Mouse (Mus musculus): Measurements from ENCODE around the gene Speer4c. TPM values are rescaled to one million over a fixed set of nuclear protein-coding genes. Genes with fewer than 3 reads are reported as not detected.
"Not testable (repeated sequence)": the region's sequence is repeated elsewhere in the genome, so short reads cannot be mapped to it uniquely, and the experiment has no call there.

Gene Speer4c
- polyA plus RNA-seq, 1 experiment from 2014 or later: not detected

- not testable (repeated sequence) for H3K27ac ChIP-seq, H3K9ac ChIP-seq, H3K9me3 ChIP-seq, H3K4me2 ChIP-seq, H3K4me1 ChIP-seq, H3K36me3 ChIP-seq, H3K27me3 ChIP-seq, H3K4me3 ChIP-seq
- WGBS: 66% methylated on average over 13 of the region's 13 CpGs
- ATAC-seq (ENCODE audit: insufficient number of reproducible peaks, low FRiP score, low TSS enrichment, low read depth): peak; percentile 88
Measured at GRCm38 (mm10) chr5:15679980-15680949, 33.8 kb downstream of the Speer4c start.

GRCm38 (mm10) chr5:15678907-15679306 is 35.2 kb downstream of the Speer4c start:
- H3K9me3 ChIP-seq; H3K4me3 ChIP-seq; H3K27me3 ChIP-seq; H3K4me1 ChIP-seq; ATAC-seq (ENCODE audit: insufficient number of reproducible peaks, low FRiP score, low TSS enrichment, low read depth); H3K9ac ChIP-seq; H3K27ac ChIP-seq; H3K36me3 ChIP-seq; H3K4me2 ChIP-seq: not testable (repeated sequence)
- WGBS: 69% methylated on average over 2 of the region's 2 CpGs

GRCm38 (mm10) chr5:15677750-15678149 is 36.3 kb downstream of the Speer4c start:
- H3K36me3 ChIP-seq, H3K4me1 ChIP-seq, H3K9ac ChIP-seq, H3K27ac ChIP-seq, H3K27me3 ChIP-seq, H3K4me3 ChIP-seq, H3K4me2 ChIP-seq, H3K9me3 ChIP-seq: not testable (repeated sequence)
- ATAC-seq (ENCODE audit: insufficient number of reproducible peaks, low FRiP score, low TSS enrichment, low read depth): peak; percentile 73; the same call in 1 of the 2 replicates
- 90% methylated on average over 4 of the region's 4 CpGs for WGBS

- not testable (repeated sequence) for H3K27me3 ChIP-seq, H3K4me3 ChIP-seq, H3K4me2 ChIP-seq, H3K9me3 ChIP-seq, H3K9ac ChIP-seq, H3K36me3 ChIP-seq, H3K4me1 ChIP-seq, H3K27ac ChIP-seq
- WGBS: 89% methylated on average over 5 of the region's 8 CpGs
- ATAC-seq (ENCODE audit: insufficient number of reproducible peaks, low FRiP score, low TSS enrichment, low read depth): peak; percentile 84
Measured at GRCm38 (mm10) chr5:15674429-15675244, 39.4 kb downstream of the Speer4c start.

- not testable (repeated sequence) for H3K9me3 ChIP-seq; H3K4me1 ChIP-seq; ATAC-seq (ENCODE audit: insufficient number of reproducible peaks, low FRiP score, low TSS enrichment, low read depth); H3K27ac ChIP-seq; H3K4me3 ChIP-seq; H3K27me3 ChIP-seq; H3K4me2 ChIP-seq; H3K9ac ChIP-seq; H3K36me3 ChIP-seq
- WGBS: 69% methylated on average over 2 of the region's 2 CpGs
Measured at GRCm38 (mm10) chr5:15673989-15674388, 40.1 kb downstream of the Speer4c start.

GRCm38 (mm10) chr5:15670789-15671188 is 43.3 kb downstream of the Speer4c start:
- H3K4me2 ChIP-seq; H3K9ac ChIP-seq; H3K27ac ChIP-seq; H3K4me1 ChIP-seq; H3K36me3 ChIP-seq; ATAC-seq (ENCODE audit: insufficient number of reproducible peaks, low FRiP score, low TSS enrichment, low read depth); H3K27me3 ChIP-seq; H3K9me3 ChIP-seq; H3K4me3 ChIP-seq: not testable (repeated sequence)
- 82% methylated on average over 8 of the region's 18 CpGs for WGBS

GRCm38 (mm10) chr5:15663847-15664246 is 50.2 kb downstream of the Speer4c start:
- not testable (repeated sequence) for H3K4me1 ChIP-seq; H3K4me2 ChIP-seq; ATAC-seq (ENCODE audit: insufficient number of reproducible peaks, low FRiP score, low TSS enrichment, low read depth); H3K27ac ChIP-seq; H3K27me3 ChIP-seq; H3K4me3 ChIP-seq; H3K9ac ChIP-seq; H3K9me3 ChIP-seq; H3K36me3 ChIP-seq
- whole genome bisulfite sequencing: 75% methylated on average over 7 of the region's 7 CpGs

Other genes starting within 250 kb of the Speer4c start
- 0.12 TPM in 1 of 2 replicates, not detected in the other for gene Gm21149, start 237.7 kb downstream of the Speer4c start, polyA plus RNA-seq (2015; fragmentation: Nextera tagmentation; extraction: Ambion mirVana)
- gene Gm21190, start 185.0 kb downstream of the Speer4c start, polyA plus RNA-seq (2015; fragmentation: Nextera tagmentation; extraction: Ambion mirVana): not detected in 2 replicates
- gene Gm21083, start 136.9 kb downstream of the Speer4c start, polyA plus RNA-seq (2015; fragmentation: Nextera tagmentation; extraction: Ambion mirVana): 0.15 TPM in 1 of 2 replicates, not detected in the other
- not detected in 2 replicates for gene Speer4d, start 95.2 kb downstream of the Speer4c start, polyA plus RNA-seq (2015; fragmentation: Nextera tagmentation; extraction: Ambion mirVana)
- gene 4930572O03Rik, start 57.2 kb downstream of the Speer4c start, polyA plus RNA-seq (2015; fragmentation: Nextera tagmentation; extraction: Ambion mirVana): not detected in 2 replicates
- 19.4 and 20.3 TPM in 2 replicates for gene Cacna2d1, start 220.4 kb upstream of the Speer4c start, polyA plus RNA-seq (2015; fragmentation: Nextera tagmentation; extraction: Ambion mirVana)